ENCODE assay signal across 17 mouse cellular contexts in the genomic region with DNA sequence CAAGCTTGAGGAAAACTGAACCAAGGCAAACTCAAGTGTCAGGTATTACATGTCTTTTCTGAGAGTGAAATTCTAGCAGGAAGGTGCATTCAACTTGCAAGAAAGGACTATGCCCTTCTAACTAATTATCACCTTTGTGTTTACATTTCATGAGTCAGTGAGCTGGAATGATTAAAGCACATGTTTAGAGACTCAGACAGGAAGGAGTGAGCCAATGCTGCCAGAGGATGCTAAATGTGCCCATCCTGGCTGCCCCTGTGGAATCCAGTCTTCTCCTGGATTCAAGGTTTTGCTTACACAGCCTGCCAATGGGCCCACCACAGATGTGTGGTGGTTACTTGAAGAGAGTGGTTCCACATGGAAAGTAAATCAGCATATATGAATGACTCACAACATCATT.
DNase-seq lines count a peak whose midpoint lies in the region; ATAC-seq and TF ChIP-seq lines count a peak whose summit lies in the region.
"Had no signal": no experiment of that assay in that cellular context is flagged by ENCODE, and none has a peak within 500 bp of the region (broad histone marks: within the 10 kb centered on the region; RNA-seq: fewer than 3 reads in every experiment).

No protein-coding gene starts in this region.

- no peak overlapping the region for H3K4me3 ChIP-seq in forebrain, embryonic 12.5 days (replicated peaks)
- H3K4me3 ChIP-seq in forebrain, embryonic 15.5 days, result no peak overlapping the region
- no peak overlapping the region for H3K4me3 ChIP-seq in kidney, embryonic 16.5 days (ENCODE audit: low read length)
- H3K4me3 ChIP-seq in heart, embryonic 12.5 days, result no peak overlapping the region
- H3K4me3 ChIP-seq: embryonic facial prominence, embryonic 13.5 days; hindbrain, embryonic 12.5 days; limb, embryonic 12.5 days had no signal

- CTCF ChIA-PET in Patski (lab: Charles Lee), result interaction anchor here (1.6 kb wide), 1 partner anchor 393 kb away, joined by 3 read pairs; no protein-coding TSS in a partner anchor

- POLR2A ChIA-PET in Patski (lab: Charles Lee), result interaction anchor here (0.7 kb wide), 1 partner anchor 13 kb away, joined by 3 read pairs; no protein-coding TSS in a partner anchor

- no peaks in the 10 kb centered on the region for H3K36me3 ChIP-seq in forebrain, embryonic 12.5 days (replicated peaks)
- no peaks in the 10 kb centered on the region for H3K36me3 ChIP-seq in forebrain, embryonic 15.5 days
- no peaks in the 10 kb centered on the region for H3K36me3 ChIP-seq in kidney, embryonic 16.5 days (ENCODE audit: insufficient read depth, low read length)
- H3K36me3 ChIP-seq in heart, embryonic 12.5 days, result no peaks in the 10 kb centered on the region
- H3K36me3 ChIP-seq: embryonic facial prominence, embryonic 13.5 days; hindbrain, embryonic 12.5 days; limb, embryonic 12.5 days had no signal

- no peaks in the 10 kb centered on the region; the same call in 1 of the 2 replicates for H3K4me1 ChIP-seq in forebrain, embryonic 12.5 days
- H3K4me1 ChIP-seq in forebrain, embryonic 15.5 days, result no peaks in the 10 kb centered on the region
- H3K4me1 ChIP-seq in kidney, embryonic 16.5 days (ENCODE audit: insufficient read depth, low read length), result peaks cover 9% of the 10 kb centered on the region
- H3K4me1 ChIP-seq in heart, embryonic 12.5 days (replicated peaks), result 0 out of 2 replicates have a peak, but pooled peaks cover 3% of the 10 kb centered on the region
- H3K4me1 ChIP-seq: hindbrain, embryonic 12.5 days had no signal

- no peak overlapping the region for H3K27ac ChIP-seq in forebrain, embryonic 12.5 days
- no peak overlapping the region for H3K27ac ChIP-seq in forebrain, embryonic 15.5 days (replicated peaks)
- H3K27ac ChIP-seq in kidney, embryonic 16.5 days (ENCODE audit: low read length), result peak overlapping the region; percentile 49; the same call in 1 of the 2 replicates
- H3K27ac ChIP-seq in heart, embryonic 12.5 days (ENCODE audit: poor library complexity, severe bottlenecking), result no peak overlapping the region
- H3K27ac ChIP-seq: embryonic facial prominence, embryonic 13.5 days; hindbrain, embryonic 12.5 days; limb, embryonic 12.5 days had no signal

- no peaks in the 10 kb centered on the region for H3K27me3 ChIP-seq in forebrain, embryonic 12.5 days
- no peaks in the 10 kb centered on the region for H3K27me3 ChIP-seq in forebrain, embryonic 15.5 days
- H3K27me3 ChIP-seq in Patski, result no peaks in the 10 kb centered on the region
- H3K27me3 ChIP-seq in kidney, embryonic 16.5 days (ENCODE audit: insufficient read depth, low read length), result no peaks in the 10 kb centered on the region
- H3K27me3 ChIP-seq in heart, embryonic 12.5 days (replicated peaks), result no peaks in the 10 kb centered on the region
- H3K27me3 ChIP-seq: embryonic facial prominence, embryonic 13.5 days; hindbrain, embryonic 12.5 days; limb, embryonic 12.5 days had no signal

- H3K4me2 ChIP-seq in forebrain, embryonic 12.5 days, result no peak overlapping the region
- H3K4me2 ChIP-seq in forebrain, embryonic 15.5 days (replicated peaks), result no peak overlapping the region
- no peak overlapping the region for H3K4me2 ChIP-seq in kidney, embryonic 16.5 days (replicated peaks; ENCODE audit: low read depth, low read length)
- H3K4me2 ChIP-seq in heart, embryonic 12.5 days, result no peak overlapping the region
- H3K4me2 ChIP-seq: embryonic facial prominence, embryonic 13.5 days; hindbrain, embryonic 12.5 days; limb, embryonic 12.5 days had no signal

- in situ Hi-C loops in Patski (cut with MboI; ENCODE audit: low pct_unique_long_range_greater_than_20kb), result no loop called here

- no peak for TF ChIP-seq CTCF in Patski (IDR thresholded peaks at IDR 0.05)

- peak; percentile 55; the same call in 1 of the 2 replicates for ATAC-seq in forebrain, embryonic 12.5 days (ENCODE audit: low FRiP score)
- no peak; the same call in 1 of the 2 replicates for ATAC-seq in forebrain, embryonic 15.5 days (replicated peaks)
- ATAC-seq in Patski, result peak; percentile 90
- peak; percentile 95 for ATAC-seq in kidney, embryonic 16.5 days (ENCODE audit: low FRiP score, low TSS enrichment)
- ATAC-seq in heart, embryonic 12.5 days (ENCODE audit: insufficient number of reproducible peaks, low FRiP score), result no peak
- ATAC-seq: intestine, postnatal 0 days had no signal

- H3K9ac ChIP-seq in forebrain, embryonic 12.5 days, result no peak overlapping the region
- H3K9ac ChIP-seq in forebrain, embryonic 15.5 days (replicated peaks), result no peak overlapping the region
- no peak overlapping the region for H3K9ac ChIP-seq in kidney, embryonic 16.5 days (replicated peaks; ENCODE audit: low read length)
- H3K9ac ChIP-seq in heart, embryonic 12.5 days, result no peak overlapping the region
- H3K9ac ChIP-seq: embryonic facial prominence, embryonic 13.5 days; hindbrain, embryonic 12.5 days; limb, embryonic 12.5 days had no signal

- DNase-seq in 3T3-L1 (ENCODE audit: low read depth, low spot score), result peak; percentile 34
- peak; percentile 62 for DNase-seq in Patski (ENCODE audit: low read depth, low spot score)
- DNase-seq in right cerebral cortex, postnatal 4 days, result no peak
- DNase-seq in lung, postnatal 25 days (ENCODE audit: low spot score), result no peak
- DNase-seq: cerebellum, adult 11 months; cerebellum, postnatal 36 days; gastrocnemius, postnatal 25 days; layer of hippocampus, adult 9-11 months; lung, postnatal 14 days had no signal

- no peaks in the 10 kb centered on the region for H3K9me3 ChIP-seq in forebrain, embryonic 12.5 days
- no peaks in the 10 kb centered on the region for H3K9me3 ChIP-seq in forebrain, embryonic 15.5 days
- no peaks in the 10 kb centered on the region for H3K9me3 ChIP-seq in kidney, embryonic 16.5 days (ENCODE audit: low read length)
- no peaks in the 10 kb centered on the region for H3K9me3 ChIP-seq in heart, embryonic 12.5 days (replicated peaks)
- H3K9me3 ChIP-seq: embryonic facial prominence, embryonic 13.5 days; hindbrain, embryonic 12.5 days; limb, embryonic 12.5 days had no signal

Comparison
In these comparisons a context has a peak if more than half of its experiments do, and no peak if none do; other contexts are left out.
1. ATAC-seq: peak in forebrain, embryonic 12.5 days (single experiment), Patski (single experiment) and kidney, embryonic 16.5 days (single experiment); none in forebrain, embryonic 15.5 days (single experiment) and heart, embryonic 12.5 days (single experiment).
2. DNase-seq: peak in 3T3-L1 (single experiment) and Patski (single experiment); none in right cerebral cortex, postnatal 4 days (single experiment) and lung, postnatal 25 days (single experiment).